Mouse (Mus musculus) liver, embryonic 16.5 days (tissue): ENCODE results near the gene Inpp5f. TPM values are rescaled to one million over a fixed set of nuclear protein-coding genes. Genes with fewer than 3 reads are reported as not detected.

Experiments used
- ATAC-seq: fragments of 200-750 bp; cut with Nextera tagmentation; 2 replicates; pipeline ENCODE4 v1.8.0; 2017; ENCODE audit warnings: low read depth, mild to moderate bottlenecking, moderate number of reproducible peaks, moderate library complexity
- H3K27ac ChIP-seq: fragments of 300-500 bp; sonication (generic); 2 replicates; pipeline ENCODE4 v1.5.1; 2014; ENCODE audit warnings: mild to moderate bottlenecking, low read length
- H3K27me3 ChIP-seq: fragments of 300-500 bp; sonication (generic); 2 replicates; pipeline ENCODE4 v1.6.1; 2014; ENCODE audit warnings: low read depth, low read length, mixed read lengths; ENCODE audit not compliant: control insufficient read depth, insufficient read depth
- H3K36me3 ChIP-seq: fragments of 300-500 bp; sonication (generic); 2 replicates; pipeline ENCODE4 v1.6.1; 2014; ENCODE audit warnings: mild to moderate bottlenecking; ENCODE audit not compliant: control insufficient read depth, insufficient read depth
- H3K4me1 ChIP-seq: fragments of 300-500 bp; sonication (generic); 2 replicates; pipeline ENCODE4 v1.6.1; 2014; ENCODE audit warnings: low read depth, low read length, mixed read lengths; ENCODE audit not compliant: control insufficient read depth
- H3K4me2 ChIP-seq: fragments of 300-500 bp; sonication (generic); 2 replicates; pipeline ENCODE4 v1.6.1; 2014; ENCODE audit warnings: low read depth, low read length, mixed read lengths
- H3K4me3 ChIP-seq: fragments of 300-500 bp; sonication (generic); 2 replicates; pipeline ENCODE4 v1.5.1; 2014; ENCODE audit warnings: low read depth, mild to moderate bottlenecking, low read length
- H3K9ac ChIP-seq: fragments of 300-500 bp; sonication (generic); 2 replicates; pipeline ENCODE4 v1.6.1; 2014; ENCODE audit warnings: low read depth, low read length
- H3K9me3 ChIP-seq: fragments of 300-500 bp; sonication (generic); replicated peaks from 2 replicates; pipeline ENCODE4 v1.6.1; 2016; ENCODE audit warnings: low read length; ENCODE audit not compliant: control insufficient read depth
- WGBS: fragments of 180-500 bp; shearing (Covaris S2); extraction: QIAGEN DNeasy Blood & Tissue Kit; methylation state at CpG from one replicate; pipeline ENCODE4 v1.1.7; 2014; ENCODE audit not compliant: insufficient replicate concordance; 5-methylcytosine and 5-hydroxymethylcytosine counted together
- polyA plus RNA-seq: library from polyadenylated mRNA; unstranded; fragments of >200 nt; fragmentation: Nextera tagmentation; extraction: Ambion mirVana; gene quantifications from 2 replicates; pipeline ENCODE4 v1.2.1, GENCODE M21; 2015

The Inpp5f gene
- polyA plus RNA-seq, 1 experiment from 2014 or later = 6.5 TPM

DNA sequence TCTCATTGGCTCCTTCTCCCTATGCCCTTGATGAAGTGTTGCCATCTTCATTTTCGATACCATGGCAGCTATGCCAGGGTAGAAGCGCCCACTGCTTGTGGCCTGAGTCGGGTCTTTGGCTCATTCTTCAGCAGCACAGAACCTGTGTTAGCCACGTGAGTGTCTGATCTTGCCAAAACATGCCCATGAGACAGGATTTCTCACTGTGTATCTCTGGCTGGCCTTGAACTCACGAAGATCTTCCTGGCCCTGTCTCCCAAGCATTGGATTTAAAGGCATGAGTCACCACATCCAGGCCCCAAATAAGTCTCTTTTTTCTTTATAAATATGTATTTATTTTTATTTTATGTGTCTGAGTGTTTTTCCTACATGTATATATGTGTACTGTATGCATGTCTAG, 35.9 kb upstream of the Inpp5f start:
- Histone ChIP-seq H3K4me2 (no peak overlapping the region), H3K4me1 (no peaks in the 10 kb centered on the region; the same call in 1 of the 2 replicates), H3K4me3 (no peak overlapping the region), H3K9me3 (no peaks in the 10 kb centered on the region), H3K36me3 (no peaks in the 10 kb centered on the region), H3K27me3 (no peaks in the 10 kb centered on the region), H3K9ac (no peak overlapping the region), H3K27ac (no peak overlapping the region)
- 65% methylated on average over 5 of the region's 5 CpGs for WGBS
- no peak for ATAC-seq

DNA sequence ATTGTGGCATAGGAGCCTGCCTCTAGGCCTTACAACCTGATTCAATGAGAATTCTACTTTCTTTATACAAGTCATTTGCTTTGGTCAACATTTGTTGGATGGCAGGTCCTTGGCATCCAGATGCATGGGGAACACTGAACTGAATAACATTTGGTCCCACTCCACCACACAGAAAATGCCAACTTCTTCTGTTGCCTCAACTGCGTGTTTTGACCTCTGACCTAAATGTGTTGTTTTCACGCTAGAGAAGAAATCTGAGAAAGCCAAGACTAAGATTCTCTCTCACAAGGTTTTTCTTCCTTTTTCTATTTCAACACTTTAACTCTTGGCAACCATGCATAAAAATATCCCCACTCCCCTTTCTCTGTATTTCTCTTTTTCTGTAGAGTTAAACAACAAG, 35.3 kb upstream of the Inpp5f start:
- H3K4me1 ChIP-seq = no peaks in the 10 kb centered on the region; the same call in 1 of the 2 replicates
- WGBS = 74% methylated on average over 2 of the region's 2 CpGs
- no peaks in the 10 kb centered on the region for H3K27me3 ChIP-seq
- no peak overlapping the region for H3K4me3 ChIP-seq
- no peaks in the 10 kb centered on the region for H3K36me3 ChIP-seq
- no peak overlapping the region for H3K9ac ChIP-seq
- H3K4me2 ChIP-seq = no peak overlapping the region
- H3K27ac ChIP-seq = no peak overlapping the region
- ATAC-seq = no peak
- H3K9me3 ChIP-seq = no peaks in the 10 kb centered on the region

DNA sequence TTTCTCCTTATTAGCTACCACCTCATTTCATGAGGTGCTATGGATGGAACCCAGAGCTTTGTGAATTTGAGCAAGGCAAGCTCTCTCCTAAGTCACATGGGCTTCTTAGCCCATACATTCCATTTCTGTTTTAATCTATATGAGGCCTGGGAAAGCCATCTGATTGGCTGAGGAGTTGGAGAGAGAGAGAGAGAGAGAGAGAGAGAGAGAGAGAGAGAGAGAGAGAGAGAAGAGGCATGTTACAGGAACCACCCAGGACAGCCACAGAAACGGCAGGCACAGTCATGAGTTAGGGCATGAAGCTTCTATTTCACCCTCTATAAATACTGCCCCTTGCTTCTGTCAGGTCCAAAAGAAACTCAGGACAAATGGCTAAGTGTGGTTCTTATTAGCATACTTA, 33.5 kb upstream of the Inpp5f start:
- Histone ChIP-seq H3K4me2 (no peak overlapping the region), H3K36me3 (no peaks in the 10 kb centered on the region), H3K27me3 (no peaks in the 10 kb centered on the region), H3K4me1 (no peaks in the 10 kb centered on the region; the same call in 1 of the 2 replicates), H3K4me3 (no peak overlapping the region), H3K27ac (no peak overlapping the region), H3K9ac (no peak overlapping the region), H3K9me3 (no peaks in the 10 kb centered on the region)
- no peak for ATAC-seq
- 13% methylated on average over 1 of the region's 1 CpGs for WGBS

DNA sequence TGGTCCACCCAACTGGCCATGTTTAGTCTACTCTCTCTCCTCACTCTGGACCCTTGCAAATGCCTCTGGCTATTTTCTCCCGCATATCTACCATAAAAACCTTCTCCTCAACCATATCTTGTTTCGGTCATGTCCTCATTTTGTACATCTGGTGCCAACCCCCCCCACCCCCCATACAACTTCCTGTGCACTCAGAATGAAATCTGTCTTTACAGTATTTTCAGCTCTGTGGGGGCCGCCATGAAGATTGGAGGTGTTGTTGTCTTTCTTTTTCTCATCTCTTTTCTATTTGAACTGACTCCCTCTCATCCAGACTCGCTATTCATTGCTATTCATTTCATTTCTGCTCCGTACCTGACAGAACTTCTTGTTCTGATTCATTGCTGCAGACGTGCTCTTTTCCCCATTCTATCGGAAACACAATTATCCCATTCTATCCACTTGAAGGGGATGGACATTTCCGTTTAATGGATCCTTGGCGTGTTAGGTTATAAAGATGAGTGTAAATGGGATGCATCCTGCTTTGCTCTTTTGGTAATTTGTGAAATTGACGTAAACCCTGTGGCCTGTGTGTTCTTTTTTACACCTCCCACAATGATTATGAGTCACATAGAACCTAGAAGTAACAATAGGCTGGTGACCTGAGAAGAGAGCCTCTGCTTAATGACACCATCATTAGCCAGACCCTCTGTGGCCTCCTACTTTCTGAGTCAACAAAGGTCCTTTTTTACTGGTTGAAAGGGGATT, 32.8 kb upstream of the Inpp5f start:
- H3K4me1 ChIP-seq = no peaks in the 10 kb centered on the region; the same call in 1 of the 2 replicates
- no peak overlapping the region for H3K4me2 ChIP-seq
- no peaks in the 10 kb centered on the region for H3K9me3 ChIP-seq
- H3K27me3 ChIP-seq = no peaks in the 10 kb centered on the region
- H3K4me3 ChIP-seq = no peak overlapping the region
- 70% methylated on average over 10 of the region's 10 CpGs for WGBS
- H3K36me3 ChIP-seq = no peaks in the 10 kb centered on the region
- no peak overlapping the region for H3K9ac ChIP-seq
- H3K27ac ChIP-seq = no peak overlapping the region
- no peak for ATAC-seq

DNA sequence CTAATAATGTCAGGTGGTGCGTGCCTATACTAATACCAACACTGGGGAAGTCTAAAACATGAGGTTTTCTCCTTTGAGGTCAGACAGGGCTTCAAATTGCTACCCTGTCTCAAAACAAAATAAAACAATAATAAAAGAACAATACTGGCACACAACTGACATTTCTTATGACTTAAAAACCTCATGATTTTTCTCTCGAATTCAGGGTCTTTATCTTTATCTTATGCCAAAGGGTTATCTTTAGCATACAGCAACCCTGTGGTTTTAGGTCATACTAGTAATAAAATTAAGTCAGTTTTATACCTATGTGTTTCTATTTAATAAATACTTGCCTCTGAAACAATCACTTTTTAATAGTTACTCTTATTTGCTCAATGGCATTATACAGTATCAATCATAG, 31.7 kb upstream of the Inpp5f start:
- ATAC-seq = no peak
- 46% methylated on average over 2 of the region's 2 CpGs for WGBS
- H3K9ac ChIP-seq = no peak overlapping the region

DNA sequence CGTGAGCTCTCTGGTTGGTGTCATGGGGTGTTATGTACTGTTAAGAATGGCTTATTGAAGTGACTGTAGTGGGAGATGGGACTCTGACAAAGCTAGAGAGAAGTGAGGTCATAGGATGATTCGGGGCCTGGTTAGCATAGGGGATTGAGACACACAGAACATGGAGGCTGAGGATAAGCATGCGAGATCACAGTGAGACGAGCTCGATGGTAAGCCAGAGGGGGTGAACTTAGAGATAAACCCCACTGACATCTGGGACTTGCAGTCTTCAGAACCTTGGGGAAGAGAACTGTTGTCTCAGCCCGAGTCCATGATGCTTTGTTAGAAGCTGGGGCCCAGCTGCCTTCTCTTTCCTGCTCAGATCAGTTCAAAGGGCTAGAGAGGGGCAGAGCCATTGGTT, 30.8 kb upstream of the Inpp5f start:
- no peaks in the 10 kb centered on the region for H3K36me3 ChIP-seq
- H3K27me3 ChIP-seq = no peaks in the 10 kb centered on the region
- H3K9me3 ChIP-seq = no peaks in the 10 kb centered on the region
- no peak overlapping the region for H3K4me3 ChIP-seq
- no peaks in the 10 kb centered on the region; the same call in 1 of the 2 replicates for H3K4me1 ChIP-seq
- H3K4me2 ChIP-seq = no peak overlapping the region
- 43% methylated on average over 6 of the region's 6 CpGs for WGBS
- no peak overlapping the region for H3K27ac ChIP-seq
- no peak overlapping the region for H3K9ac ChIP-seq
- no peak for ATAC-seq

More for the DNA sequence above, 31.7 kb upstream of the Inpp5f start:
- Histone ChIP-seq H3K9me3 (no peaks in the 10 kb centered on the region), H3K4me2 (no peak overlapping the region), H3K27me3 (no peaks in the 10 kb centered on the region), H3K4me1 (no peaks in the 10 kb centered on the region; the same call in 1 of the 2 replicates), H3K4me3 (no peak overlapping the region), H3K36me3 (no peaks in the 10 kb centered on the region), H3K27ac (no peak overlapping the region)

DNA sequence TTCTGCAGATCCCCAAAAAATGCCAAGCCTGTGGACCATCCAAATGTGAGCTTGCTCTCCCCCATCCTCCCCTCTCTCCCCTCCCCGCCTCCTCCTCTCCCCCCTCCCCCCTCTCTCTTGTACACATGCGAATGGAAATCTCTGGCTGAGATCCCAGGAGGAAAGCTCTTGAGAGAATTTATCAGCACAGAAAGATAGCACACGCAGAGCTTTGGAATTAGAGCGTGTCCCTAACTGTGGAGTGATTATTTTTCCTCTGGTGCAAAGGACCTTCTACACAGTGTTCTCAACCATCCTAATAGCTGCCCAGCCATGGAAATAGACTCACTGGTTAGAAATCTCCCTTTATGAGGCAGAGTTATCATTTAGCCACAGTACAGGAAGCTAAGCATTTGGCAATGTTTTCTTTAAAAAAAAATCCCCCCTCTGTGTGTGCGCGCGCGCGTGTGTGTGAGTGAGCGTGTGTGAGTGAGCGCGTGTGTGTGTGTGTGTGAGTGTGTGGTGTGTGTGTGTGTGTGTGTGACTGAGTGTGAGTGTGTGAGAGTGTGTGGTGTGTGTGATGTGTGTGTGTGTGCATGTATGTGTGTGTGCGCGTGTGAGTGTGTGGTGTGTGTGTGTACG, 29.2 kb upstream of the Inpp5f start:
- WGBS = 67% methylated on average over 15 of the region's 15 CpGs
- Histone ChIP-seq H3K27ac (no peak overlapping the region), H3K27me3 (no peaks in the 10 kb centered on the region), H3K36me3 (no peaks in the 10 kb centered on the region), H3K4me1 (no peaks in the 10 kb centered on the region; the same call in 1 of the 2 replicates), H3K4me2 (no peak overlapping the region), H3K9ac (no peak overlapping the region), H3K9me3 (no peaks in the 10 kb centered on the region), H3K4me3 (no peak overlapping the region)
- no peak for ATAC-seq

DNA sequence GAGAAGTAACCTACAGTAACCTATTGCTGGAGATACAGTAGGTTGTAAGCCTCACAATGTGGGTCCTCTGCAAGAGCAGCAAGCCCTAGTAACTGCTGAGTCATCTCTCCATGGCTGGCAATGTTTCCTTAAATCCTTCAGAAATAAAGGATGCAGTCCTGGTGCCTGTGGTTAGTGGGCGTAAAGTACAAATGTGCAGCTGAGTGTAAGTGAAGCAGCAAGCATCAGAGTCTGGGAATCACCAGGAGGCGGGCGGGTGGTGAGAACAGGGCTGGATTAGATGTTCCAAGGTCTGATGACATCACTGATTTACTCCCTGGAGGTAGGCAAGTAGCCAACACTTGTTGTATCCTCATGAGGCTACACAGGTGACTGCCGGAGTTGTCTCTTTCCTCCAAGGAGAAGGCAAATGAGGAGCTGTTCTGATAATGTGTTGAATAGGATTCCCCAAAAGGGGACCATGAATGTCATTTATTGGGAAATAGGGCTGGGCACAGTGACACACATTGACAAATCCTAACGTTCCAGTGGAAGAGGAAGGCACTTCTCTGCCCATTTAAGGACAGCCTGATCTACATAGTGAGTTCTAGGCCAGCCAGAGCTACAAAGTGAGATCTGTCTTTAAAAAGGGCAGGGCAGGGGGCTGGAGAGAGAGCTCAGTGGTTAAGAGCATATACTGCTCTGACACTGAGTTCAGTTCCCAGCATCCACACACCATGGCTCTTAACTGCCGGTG, 27.7 kb upstream of the Inpp5f start:
- WGBS = 68% methylated on average over 6 of the region's 6 CpGs
- Histone ChIP-seq H3K4me2 (no peak overlapping the region), H3K4me3 (no peak overlapping the region), H3K4me1 (no peaks in the 10 kb centered on the region; the same call in 1 of the 2 replicates), H3K36me3 (no peaks in the 10 kb centered on the region), H3K27ac (no peak overlapping the region), H3K9me3 (no peaks in the 10 kb centered on the region), H3K27me3 (no peaks in the 10 kb centered on the region), H3K9ac (no peak overlapping the region)
- ATAC-seq = no peak
